In genomic region chr1:54804406-54804805, GRCm38 (mm10) we compare ENCODE assay signal across 17 mouse cellular contexts.
DNase-seq lines count a peak whose midpoint lies in the region; TF ChIP-seq lines count a peak whose summit lies in the region.
"Had no signal": no experiment of that assay in that cellular context is flagged by ENCODE, and none has a peak within 500 bp of the region (broad histone marks: within the 10 kb centered on the region; RNA-seq: fewer than 3 reads in every experiment).

No protein-coding gene starts in this region.

- H3K4me1 ChIP-seq in heart, embryonic 10.5 days = no peaks in the 10 kb centered on the region
- H3K4me1 ChIP-seq in heart, adult 2 months (ENCODE audit: control insufficient read depth, insufficient read depth, low read length) = peaks cover 7% of the 10 kb centered on the region

- TF ChIP-seq EP300 in heart, adult 2 months (IDR thresholded peaks at IDR 0.05; ENCODE audit: insufficient read depth, low read depth, low read length) = no peak

- no peaks in the 10 kb centered on the region for H3K27me3 ChIP-seq in heart, embryonic 10.5 days (ENCODE audit: insufficient read depth, poor library complexity, severe bottlenecking)
- H3K27me3 ChIP-seq in heart, adult 2 months (ENCODE audit: control insufficient read depth, insufficient read depth, low read length) = no peaks in the 10 kb centered on the region
- H3K27me3 ChIP-seq: CH12.LX, Patski had no signal

- H3K79me2 ChIP-seq in heart, adult 2 months (replicated peaks; ENCODE audit: control insufficient read depth, insufficient read depth, low read length) = no peaks in the 10 kb centered on the region

- H3K4me3 ChIP-seq in heart, embryonic 10.5 days = no peak overlapping the region
- H3K4me3 ChIP-seq in heart, adult 2 months = no peak overlapping the region

- H3K9me3 ChIP-seq in heart, embryonic 10.5 days = no peaks in the 10 kb centered on the region
- H3K9me3 ChIP-seq: G1E had no signal

- peak; percentile 55 for DNase-seq in heart, adult 11 months
- no peak for DNase-seq in heart, postnatal 10 days
- DNase-seq in heart, embryonic 10.5 days (ENCODE audit: low spot score) = peak; percentile 63
- DNase-seq in heart, adult 2 months = no peak
- DNase-seq: adrenal gland, adult 2 months; adrenal gland, adult 8-10 months; adrenal gland, postnatal 10 days; adrenal gland, postnatal 14 days; adrenal gland, postnatal 25 days; adrenal gland, postnatal 36 days; B cell, adult 2 months; cerebellum, adult 11 months; cerebellum, adult 11-12 months; cerebellum, adult 18-20 months had no signal

- no peak for TF ChIP-seq POLR2A in heart, adult 2 months (IDR thresholded peaks at IDR 0.05; ENCODE audit: insufficient read depth, low read depth, low read length)

- H3K9ac ChIP-seq in heart, adult 2 months (ENCODE audit: low read depth, low read length) = no peak overlapping the region

- H3K36me3 ChIP-seq in heart, embryonic 10.5 days = no peaks in the 10 kb centered on the region
- peaks cover 4% of the 10 kb centered on the region for H3K36me3 ChIP-seq in heart, adult 2 months (ENCODE audit: control insufficient read depth, insufficient read depth, low read length)
- H3K36me3 ChIP-seq: G1E had no signal

- H3K27ac ChIP-seq in heart, embryonic 10.5 days = no peak overlapping the region
- no peak overlapping the region for H3K27ac ChIP-seq in heart, adult 2 months

- TF ChIP-seq CTCF in heart, adult 2 months (IDR thresholded peaks at IDR 0.05) = no peak

- WGBS in heart, embryonic 10.5 days = 88% methylated on average over 9 of the region's 9 CpGs
- 95% methylated on average over 9 of the region's 9 CpGs for WGBS in heart, adult 2 months

- intact Hi-C loops in heart, postnatal 10 days (cut with DNase I) = no loop called here
- intact Hi-C loops in heart, adult 2 months (cut with DNase I) = no loop called here

Comparison
In these comparisons a context has a peak if more than half of its experiments do, and no peak if none do; other contexts are left out.
1. DNase-seq: peak in heart, adult 11 months (single experiment) and heart, embryonic 10.5 days (single experiment); none in heart, postnatal 10 days (0 of 2) and heart, adult 2 months (0 of 2).